15 mouse cellular contexts compared by ENCODE assay signal in the genomic region with DNA sequence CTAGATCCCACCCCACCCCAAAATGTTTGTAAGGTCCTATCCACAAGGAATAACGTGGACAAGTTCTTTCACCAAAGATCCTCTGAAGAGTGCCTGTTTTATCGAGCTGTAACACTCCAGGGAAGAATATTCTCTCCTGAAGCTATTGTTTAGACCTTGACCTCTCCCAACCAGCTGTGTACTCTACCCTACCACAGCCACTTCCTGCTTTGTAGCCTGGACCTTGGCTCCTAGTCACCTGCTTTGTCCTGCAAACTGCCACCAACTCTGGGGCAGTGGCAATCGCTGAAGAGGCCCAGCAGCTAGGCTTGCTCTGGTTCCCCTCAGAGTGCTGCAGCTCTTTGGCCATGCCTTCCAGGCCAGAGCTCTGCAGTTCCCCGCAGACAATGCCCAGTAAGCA.
"Had no signal": no experiment of that assay in that cellular context is flagged by ENCODE, and none has a peak within 500 bp of the region (broad histone marks: within the 10 kb centered on the region; RNA-seq: fewer than 3 reads in every experiment).

No protein-coding gene starts in this region.

- H3K36me3 ChIP-seq: limb, embryonic 13.5 days; midbrain, embryonic 13.5 days had no signal

- H3K4me3 ChIP-seq: layer of hippocampus, adult 2 months; limb, embryonic 13.5 days; midbrain, embryonic 13.5 days had no signal

- H3K27ac ChIP-seq: kidney, postnatal 0 days; layer of hippocampus, adult 2 months; limb, embryonic 13.5 days; liver, embryonic 14.5 days; macrophage; midbrain, embryonic 13.5 days had no signal

- H3K4me2 ChIP-seq: limb, embryonic 13.5 days; lung, embryonic 14.5 days; midbrain, embryonic 13.5 days had no signal

- H3K9me3 ChIP-seq: limb, embryonic 13.5 days; midbrain, embryonic 13.5 days had no signal

- H3K4me1 ChIP-seq: midbrain, embryonic 13.5 days had no signal

- H3K27me3 ChIP-seq: limb, embryonic 13.5 days; midbrain, embryonic 13.5 days had no signal

- H3K9ac ChIP-seq: limb, embryonic 13.5 days; liver, embryonic 14.5 days; liver, postnatal 0 days; lung, embryonic 14.5 days; midbrain, embryonic 13.5 days had no signal

- DNase-seq: kidney, postnatal 25 days; layer of hippocampus, adult 9-11 months; left cerebral cortex, postnatal 4 days; liver; liver, postnatal 0 days; lung, embryonic 14.5 days; thymus, adult 18-20 months; thymus, postnatal 36 days had no signal

- ATAC-seq: liver, postnatal 0 days; lung, postnatal 0 days; midbrain, embryonic 13.5 days had no signal
